Mouse (Mus musculus): ENCODE measurements around the gene Ugt1a9. TPM values are rescaled to one million over a fixed set of nuclear protein-coding genes. Genes with fewer than 3 reads are reported as not detected.
A peak's percentile ranks its signal among the peaks of the same experiment; 100 is the strongest.
"Not testable (repeated sequence)": the region's sequence is repeated elsewhere in the genome, so short reads cannot be mapped to it uniquely, and the experiment has no call there.

The Ugt1a9 gene
- polyA plus RNA-seq, 1 experiment: not detected

DNA sequence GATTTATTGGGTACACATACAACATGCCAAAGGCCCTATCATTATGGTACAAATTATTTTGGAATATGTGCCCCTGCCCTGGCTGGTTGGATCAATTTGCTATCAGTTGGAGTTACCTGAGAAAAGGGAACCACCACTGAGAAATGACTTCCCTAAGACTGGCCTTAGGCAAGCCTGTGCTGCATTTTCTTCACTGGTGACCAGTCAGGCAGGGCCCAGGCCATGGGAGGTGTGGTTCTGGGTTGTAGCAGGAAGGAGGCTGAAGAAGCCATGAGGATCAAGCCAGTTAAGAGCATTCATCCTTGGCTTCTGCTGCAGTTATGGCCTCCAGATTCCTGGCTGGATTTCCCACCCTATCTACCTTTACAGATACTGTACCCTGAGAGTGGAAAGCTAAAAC is 21.7 kb downstream of the Ugt1a9 start:
- no peak for DNase-seq (ENCODE audit: low read depth)
- no peak for TF ChIP-seq POLR2A (IDR thresholded peaks at IDR 0.05; ENCODE audit: borderline replicate concordance, extremely low read depth, insufficient read depth, insufficient read length, poor library complexity, severe bottlenecking)
- no peak for TF ChIP-seq CTCF (IDR thresholded peaks at IDR 0.05; ENCODE audit: borderline replicate concordance, extremely low read depth, insufficient read depth, insufficient read length)

DNA sequence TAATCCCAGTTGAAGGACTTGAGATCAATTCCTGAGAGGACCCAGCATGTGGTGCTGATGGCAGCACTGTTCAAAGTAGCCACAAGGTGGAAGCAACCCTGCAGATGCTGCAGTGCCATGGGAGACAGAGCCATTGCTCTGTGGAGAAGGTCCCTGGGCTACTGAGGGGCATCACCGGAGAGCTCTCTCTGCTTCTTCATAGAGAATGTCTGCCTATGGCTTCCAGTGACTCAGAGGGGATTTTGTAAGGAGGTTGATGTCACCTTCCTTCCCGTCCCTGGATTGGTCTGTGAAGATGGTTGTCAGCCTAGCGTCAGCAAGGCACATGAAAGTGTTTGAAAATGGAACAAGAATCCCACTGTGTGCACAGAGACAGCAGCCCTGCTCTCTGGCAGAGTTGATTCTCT is 23.7 kb downstream of the Ugt1a9 start:
- DNase-seq (ENCODE audit: low read depth): peak; percentile 2
- 0 out of 2 replicates have a peak, but pooled peaks have one; percentile 4 for TF ChIP-seq CTCF (IDR thresholded peaks at IDR 0.05; ENCODE audit: borderline replicate concordance, extremely low read depth, insufficient read depth, insufficient read length)

DNA sequence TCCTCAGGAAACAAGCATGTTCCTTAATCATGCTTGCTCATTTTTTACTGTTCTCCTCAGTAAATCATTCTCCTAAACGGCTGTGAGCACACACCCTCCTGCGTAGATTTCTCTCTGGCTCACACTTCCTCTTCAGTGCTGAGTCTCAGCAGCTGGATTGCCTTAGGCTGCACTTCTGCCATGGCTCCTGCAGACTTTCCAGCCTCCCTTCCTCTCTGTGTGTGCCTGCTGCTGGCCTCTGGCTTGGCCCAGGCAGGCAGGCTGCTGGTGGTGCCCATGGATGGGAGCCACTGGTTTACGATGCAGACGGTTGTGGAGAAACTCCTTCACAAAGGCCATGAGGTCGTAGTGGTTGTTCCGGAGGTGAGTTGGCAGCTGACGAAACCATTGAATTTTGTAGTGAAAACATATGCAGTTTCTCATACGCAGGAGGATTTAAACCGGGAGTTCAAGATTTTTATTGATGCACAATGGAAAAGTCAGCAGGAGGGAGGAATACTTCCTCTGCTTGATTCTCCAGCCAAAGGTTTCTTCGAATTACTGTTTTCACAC is 24.4 kb downstream of the Ugt1a9 start, which contains the start of gene Ugt1a7c:
TSS of gene Ugt1a7c (plus strand) at position 122 of the 552 bp plus-strand sequence.
- DNase-seq (ENCODE audit: low read depth): peak; percentile 5
- TF ChIP-seq CTCF (IDR thresholded peaks at IDR 0.05; ENCODE audit: borderline replicate concordance, extremely low read depth, insufficient read depth, insufficient read length) (no peak), POLR2A (IDR thresholded peaks at IDR 0.05; ENCODE audit: borderline replicate concordance, extremely low read depth, insufficient read depth, insufficient read length, poor library complexity, severe bottlenecking) (no peak)

DNA sequence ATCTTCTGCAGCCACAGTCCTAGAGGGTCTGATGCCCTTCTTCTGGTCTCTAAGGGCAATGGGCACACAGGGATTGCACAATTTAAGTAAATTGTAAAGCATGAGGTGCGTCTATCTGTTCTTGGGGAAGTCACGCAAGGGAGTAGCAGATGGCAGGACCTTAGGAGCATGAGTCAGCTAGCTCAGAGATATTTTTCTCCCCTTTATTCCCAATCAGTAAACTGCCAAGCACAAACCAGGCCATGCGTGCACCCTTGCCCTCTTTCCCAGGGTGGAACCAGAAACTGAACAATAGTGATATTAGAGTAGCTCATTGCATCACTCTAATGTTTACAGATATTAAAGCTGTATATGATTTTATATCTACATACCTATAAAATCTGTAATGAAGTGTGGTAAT is 27.9 kb downstream of the Ugt1a9 start:
- not testable (repeated sequence) for DNase-seq (ENCODE audit: low read depth)

DNA sequence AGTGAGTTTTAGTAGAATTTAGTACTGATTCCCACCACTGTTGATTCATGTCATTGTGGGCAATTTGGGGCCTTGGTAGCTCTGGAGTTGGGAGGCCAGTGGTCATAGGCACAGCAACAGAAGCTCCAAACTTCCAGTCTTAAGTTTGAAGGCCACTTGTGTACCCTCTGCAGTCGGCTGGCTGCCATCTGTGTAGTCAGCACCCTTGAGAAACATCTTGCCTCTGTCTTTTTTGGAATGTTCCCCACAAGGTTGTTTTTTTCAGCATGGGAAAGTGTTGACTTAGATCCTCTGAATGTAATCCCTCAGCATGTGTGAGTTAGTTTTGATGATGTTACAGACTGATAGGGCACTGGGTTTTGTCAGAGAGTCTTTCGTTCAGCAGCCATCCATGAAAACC is 29.1 kb downstream of the Ugt1a9 start:
- DNase-seq (ENCODE audit: low read depth): not testable (repeated sequence)

DNA sequence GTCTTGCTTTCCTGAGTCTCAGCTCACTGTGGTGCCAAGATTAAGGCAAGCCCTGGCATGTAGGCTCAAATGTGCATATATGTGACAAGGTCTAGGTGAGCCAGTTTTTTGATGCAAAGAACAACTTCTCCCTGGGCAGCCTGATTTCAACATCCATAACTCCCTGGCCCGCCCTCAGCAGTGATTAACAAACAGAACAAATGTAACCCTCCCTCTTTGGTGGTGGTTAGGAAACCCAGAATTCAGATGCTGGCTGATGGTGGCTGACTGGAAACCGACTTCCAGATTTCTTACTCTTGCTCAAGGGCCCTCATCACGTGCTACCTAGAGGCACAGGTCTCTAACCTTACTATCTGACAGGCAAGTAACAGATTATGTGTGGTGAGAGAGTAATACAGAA is 32.4 kb downstream of the Ugt1a9 start, which contains the start of gene Ugt1a6b:
TSS of gene Ugt1a6b (plus strand) at position 234 of the 400 bp plus-strand sequence.
- DNase-seq (ENCODE audit: low read depth): peak; percentile 1

DNA sequence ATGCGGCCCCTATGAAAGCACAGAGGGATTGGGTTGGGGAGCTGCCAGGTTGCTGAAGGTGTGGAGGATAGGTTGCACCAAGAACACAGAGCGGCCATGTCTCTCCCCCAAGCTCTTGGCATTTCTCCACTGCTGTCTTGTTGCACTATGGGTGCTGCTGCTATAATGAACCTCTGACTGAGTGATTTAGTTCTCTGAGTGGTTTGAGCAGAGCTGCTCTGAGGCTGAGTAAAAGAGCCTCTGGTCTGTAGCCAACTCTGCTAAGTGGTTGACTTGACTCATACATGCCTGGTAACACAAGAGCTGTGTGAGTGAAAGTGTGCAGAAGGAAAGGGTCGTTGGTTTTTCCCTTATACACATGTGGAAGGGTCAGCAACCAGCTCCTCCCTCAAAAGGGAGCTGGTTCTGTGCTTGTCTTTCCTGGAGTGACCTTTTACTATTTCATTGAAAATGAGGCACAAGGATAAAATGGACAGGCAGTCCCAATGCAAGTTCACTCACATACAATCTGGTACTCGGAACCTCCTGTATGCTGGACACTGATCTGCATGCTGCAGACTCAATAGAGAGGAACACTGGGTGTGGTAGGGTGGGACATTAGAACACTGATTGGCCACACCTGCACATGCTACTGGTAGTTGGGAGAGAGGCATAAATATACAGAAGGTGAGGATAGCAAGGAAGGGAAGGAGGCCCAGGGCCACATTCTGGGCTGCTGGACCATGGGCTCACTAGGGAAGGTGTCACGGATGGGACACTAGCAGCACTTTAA is 33.3 kb downstream of the Ugt1a9 start:
- not testable (repeated sequence) for DNase-seq (ENCODE audit: low read depth)

DNA sequence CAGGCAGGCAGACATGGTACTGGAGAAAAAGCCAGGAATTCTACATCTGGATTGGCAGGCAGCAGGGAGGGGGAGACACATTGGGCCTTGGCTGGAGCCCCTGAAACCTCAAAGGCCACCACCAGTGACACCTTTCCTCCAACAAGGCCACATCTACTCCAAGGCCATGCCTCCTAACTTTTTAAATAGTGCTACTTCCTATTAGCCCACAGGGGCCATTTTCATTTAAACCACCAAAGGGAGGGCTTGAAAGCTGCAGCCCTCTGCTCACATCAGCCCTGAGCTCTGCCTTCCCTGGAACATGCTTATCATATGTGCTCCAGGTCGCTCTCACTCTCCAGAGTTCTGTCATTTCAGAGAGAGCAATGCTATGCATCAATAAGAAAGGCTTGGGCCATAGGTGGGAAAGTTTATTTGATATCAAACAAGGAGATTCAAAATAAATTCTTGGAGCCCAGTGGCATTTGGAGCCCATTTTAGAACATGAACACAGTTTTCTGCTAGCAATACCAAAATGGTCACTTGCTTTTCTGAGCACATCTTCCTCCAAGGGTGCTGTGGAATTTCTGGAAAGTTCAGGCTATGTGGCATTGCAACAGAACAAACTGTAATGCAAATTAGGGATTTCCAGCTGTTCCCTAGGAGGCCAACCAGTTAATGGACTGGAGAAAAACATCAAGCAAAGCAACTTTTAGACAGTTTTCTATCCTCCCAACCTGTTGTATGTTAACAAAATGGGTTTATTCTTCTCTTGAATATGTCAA is 34.2 kb downstream of the Ugt1a9 start:
- no peak for DNase-seq (ENCODE audit: low read depth)
- TF ChIP-seq CTCF (IDR thresholded peaks at IDR 0.05; ENCODE audit: borderline replicate concordance, extremely low read depth, insufficient read depth, insufficient read length) (no peak), POLR2A (IDR thresholded peaks at IDR 0.05; ENCODE audit: borderline replicate concordance, extremely low read depth, insufficient read depth, insufficient read length, poor library complexity, severe bottlenecking) (no peak)

DNA sequence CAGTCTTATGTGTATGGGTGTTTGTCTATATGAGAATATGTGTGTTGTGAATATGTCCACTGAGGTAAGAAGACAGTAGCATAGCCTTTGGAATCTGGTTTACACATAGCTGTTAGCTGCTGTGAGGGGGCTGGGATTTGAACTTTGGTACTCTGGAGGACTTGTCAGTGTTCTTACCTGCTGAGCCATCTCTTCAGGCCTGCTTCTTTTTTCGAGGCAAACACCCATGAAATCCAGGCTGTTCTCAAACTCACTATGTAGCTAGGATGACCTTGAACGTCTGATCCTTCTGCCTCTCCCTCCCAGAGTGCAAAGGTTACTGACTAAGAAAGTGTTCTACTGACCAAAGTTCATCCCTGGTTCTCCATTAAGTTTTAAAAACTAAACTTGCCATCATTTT is 35.1 kb downstream of the Ugt1a9 start:
- TF ChIP-seq CTCF (IDR thresholded peaks at IDR 0.05; ENCODE audit: borderline replicate concordance, extremely low read depth, insufficient read depth, insufficient read length) (no peak), POLR2A (IDR thresholded peaks at IDR 0.05; ENCODE audit: borderline replicate concordance, extremely low read depth, insufficient read depth, insufficient read length, poor library complexity, severe bottlenecking) (no peak)
- DNase-seq (ENCODE audit: low read depth): no peak

DNA sequence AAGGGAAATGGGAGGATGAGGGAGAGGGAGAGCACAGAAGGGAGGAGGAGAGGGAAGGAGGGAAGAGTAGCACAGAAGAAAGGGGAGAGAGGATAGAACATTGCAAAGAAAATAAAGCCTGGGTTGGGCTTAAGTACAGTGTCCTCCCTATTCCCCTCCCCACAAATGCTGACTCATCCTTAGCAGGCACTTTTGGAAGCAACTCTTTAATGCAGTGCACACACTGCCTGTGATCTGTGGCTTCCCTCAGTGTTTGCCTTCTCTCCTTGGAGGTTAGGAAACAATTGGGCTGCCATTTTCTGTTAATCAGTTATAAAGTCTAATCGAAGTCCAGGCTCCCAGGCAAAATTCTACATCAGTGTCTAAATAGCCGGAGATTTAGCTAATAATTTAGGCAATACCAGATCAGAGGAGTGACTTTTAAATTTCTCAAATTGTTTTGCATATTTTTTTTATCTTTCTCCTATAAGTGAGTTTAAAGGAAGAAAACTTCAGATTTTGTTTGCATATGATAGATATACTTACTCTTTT is 38.5 kb downstream of the Ugt1a9 start:
- DNase-seq (ENCODE audit: low read depth): not testable (repeated sequence)

DNA sequence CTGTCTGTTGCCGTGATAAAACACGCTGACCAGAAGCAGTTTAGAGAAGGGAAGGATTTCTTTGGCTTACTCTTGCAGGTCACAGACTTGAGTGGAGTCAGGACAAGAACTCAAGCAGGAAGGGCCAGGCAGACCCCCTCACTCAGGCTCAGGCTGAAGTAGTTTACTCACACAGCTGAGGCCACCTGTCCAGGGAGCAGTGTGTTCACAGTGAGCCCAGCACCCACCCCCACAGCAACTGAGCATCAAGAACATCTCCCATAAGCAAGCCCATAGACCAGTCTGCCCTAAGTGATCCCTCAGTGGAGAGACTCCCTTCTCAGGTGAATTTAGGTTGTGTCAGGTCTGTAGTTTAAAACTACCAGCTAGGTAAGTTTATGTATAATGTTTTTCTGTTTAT is 39.0 kb downstream of the Ugt1a9 start:
- DNase-seq (ENCODE audit: low read depth): not testable (repeated sequence)

DNA sequence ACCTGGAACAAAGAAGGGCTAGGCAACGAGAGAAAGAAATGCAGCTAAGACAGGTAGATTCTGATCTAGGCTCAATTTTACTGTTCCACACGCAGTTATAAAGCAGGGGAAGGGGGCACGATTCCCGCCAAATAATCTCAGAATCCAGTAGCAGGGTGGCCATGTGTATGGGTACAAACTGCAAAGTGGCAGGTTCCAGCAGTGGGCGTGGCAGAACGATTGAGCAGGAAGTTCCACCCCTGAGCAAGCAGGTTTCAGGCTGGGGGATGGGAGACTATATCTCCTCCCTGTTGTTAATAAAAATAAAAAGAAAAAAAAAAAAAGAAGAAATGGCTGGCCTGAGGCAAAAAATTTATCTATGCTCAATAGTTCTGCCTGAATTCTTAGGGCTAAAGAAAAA is 42.2 kb downstream of the Ugt1a9 start:
- DNase-seq (ENCODE audit: low read depth): not testable (repeated sequence)

DNA sequence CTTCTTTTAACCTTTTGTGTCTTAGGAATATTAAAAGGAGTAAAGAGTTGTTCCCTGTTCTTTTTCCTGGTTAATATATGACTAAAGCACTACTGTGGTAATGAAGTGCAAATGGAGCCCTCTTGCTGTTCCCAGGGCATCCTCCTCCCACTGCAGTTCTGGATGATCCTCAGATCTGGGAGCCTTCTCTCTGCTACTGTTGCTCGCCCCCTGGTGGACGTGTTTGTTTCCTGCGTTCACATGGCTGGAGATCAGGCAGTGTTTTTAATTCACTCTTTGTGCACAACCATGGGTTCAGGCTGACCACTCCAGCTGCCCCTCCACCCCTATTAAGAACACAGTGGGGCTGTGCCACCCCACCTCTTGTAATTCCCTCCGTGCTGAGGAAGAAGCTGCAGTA is 50.0 kb downstream of the Ugt1a9 start:
- not testable (repeated sequence) for DNase-seq (ENCODE audit: low read depth)

DNA sequence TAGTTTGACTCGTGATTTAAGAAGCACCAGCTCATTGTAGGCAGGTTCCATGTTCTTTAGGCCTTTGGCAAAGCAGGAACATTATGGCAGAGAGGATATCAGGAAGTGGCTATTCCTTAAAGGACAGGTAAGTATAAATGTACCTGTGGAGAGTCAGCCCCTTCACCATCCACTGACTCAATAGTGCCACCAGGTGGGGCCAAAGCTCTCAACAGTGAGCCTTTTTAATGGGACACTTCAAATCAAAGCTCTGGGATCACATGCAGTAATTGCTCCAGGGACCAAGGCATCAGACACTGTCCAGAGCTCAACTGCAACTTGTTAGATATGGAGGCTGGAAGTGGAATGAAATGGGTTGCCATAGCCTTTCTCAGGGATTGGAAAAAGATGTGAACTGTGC is 50.9 kb downstream of the Ugt1a9 start:
- DNase-seq (ENCODE audit: low read depth): not testable (repeated sequence)
- peak; percentile 0; the same call in 1 of the 2 replicates for TF ChIP-seq CTCF (IDR thresholded peaks at IDR 0.05; ENCODE audit: borderline replicate concordance, extremely low read depth, insufficient read depth, insufficient read length)

DNA sequence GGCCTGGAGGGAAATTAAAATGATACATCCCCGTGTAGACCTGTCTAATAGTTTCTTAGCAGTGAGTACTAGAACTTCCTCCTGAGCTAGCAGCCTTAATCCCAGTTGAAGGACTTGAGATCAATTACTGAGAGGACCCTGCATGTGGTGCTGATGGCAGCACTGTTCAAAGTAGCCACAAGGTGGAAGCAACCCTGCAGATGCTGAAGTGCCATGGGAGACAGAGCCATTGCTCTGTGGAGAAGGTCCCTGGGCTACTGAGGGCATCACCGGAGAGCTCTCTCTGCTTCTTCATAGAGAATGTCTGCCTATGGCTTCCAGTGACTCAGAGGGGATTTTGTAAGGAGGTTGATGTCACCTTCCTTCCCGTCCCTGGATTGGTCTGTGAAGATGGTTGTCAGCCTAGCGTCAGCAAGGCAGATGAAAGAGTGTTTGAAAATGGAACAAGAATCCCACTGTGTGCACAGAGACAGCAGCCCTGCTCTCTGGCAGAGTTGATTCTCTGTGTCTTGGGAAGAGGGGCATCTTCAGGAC is 55.3 kb downstream of the Ugt1a9 start:
- not testable (repeated sequence) for DNase-seq (ENCODE audit: low read depth)

DNA sequence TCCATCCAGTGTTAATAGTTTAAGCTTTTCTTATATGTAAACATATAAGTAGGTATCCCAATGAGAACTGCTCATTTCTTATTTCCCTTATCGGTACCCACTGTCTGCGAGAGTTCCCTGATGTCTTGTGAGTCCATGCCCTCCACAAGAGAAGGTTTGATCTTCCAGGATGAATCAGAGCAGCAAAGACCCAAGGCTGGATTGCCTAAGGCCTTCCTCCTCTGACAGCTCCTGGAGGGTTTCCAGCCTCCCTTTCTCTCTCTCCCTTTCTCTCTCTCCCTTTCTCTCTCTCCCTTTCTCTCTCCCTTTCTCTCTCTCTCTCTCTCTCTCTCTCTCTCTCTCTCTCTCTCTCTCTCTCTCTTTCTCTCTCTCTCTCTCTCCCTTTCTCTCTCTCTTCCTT is 58.5 kb downstream of the Ugt1a9 start:
- DNase-seq (ENCODE audit: low read depth): not testable (repeated sequence)

DNA sequence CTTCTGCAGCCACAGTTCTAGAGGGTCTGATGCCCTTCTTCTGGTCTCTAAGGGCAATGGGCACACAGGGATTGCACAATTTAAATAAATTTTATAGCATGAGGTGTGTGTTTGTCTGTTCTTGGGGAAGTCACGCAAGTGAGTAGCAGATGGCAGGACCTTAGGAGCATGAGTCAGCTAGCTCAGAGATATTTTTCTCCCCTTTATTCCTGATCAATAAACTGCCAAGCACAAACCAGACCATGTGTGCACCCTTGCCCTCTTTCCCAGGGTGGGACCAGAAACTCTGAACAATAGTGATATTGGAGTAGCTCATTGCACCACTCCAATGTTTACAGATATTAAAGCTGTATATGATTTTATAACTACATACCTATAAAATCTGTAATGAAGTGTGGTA is 59.6 kb downstream of the Ugt1a9 start:
- not testable (repeated sequence) for DNase-seq (ENCODE audit: low read depth)

All from brain, embryonic 14.5 days (tissue).